Mouse (Mus musculus): ENCODE results near the gene Crygf.
"Not testable (repeated sequence)": the region's sequence is repeated elsewhere in the genome, so short reads cannot be mapped to it uniquely, and the experiment has no call there.

Crygf gene

DNA sequence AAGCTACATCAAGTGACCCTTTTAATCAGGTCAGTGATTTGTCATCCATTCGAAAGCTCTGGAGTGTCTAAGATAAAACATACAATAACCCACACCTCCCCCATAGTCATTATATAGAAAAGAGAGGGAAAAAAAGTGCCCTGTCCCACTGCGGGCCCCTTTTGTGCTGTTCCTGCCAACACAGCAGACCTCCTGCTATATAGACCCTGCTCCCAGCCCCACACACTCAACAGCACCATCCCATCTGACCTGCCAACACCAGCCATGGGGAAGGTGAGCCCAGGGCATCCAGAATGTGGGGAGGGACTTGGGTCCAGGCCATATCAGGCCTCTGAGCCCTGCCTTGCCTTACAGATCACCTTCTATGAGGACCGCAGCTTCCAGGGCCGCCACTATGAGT lies at the start of gene Crygf:
TSS of gene Crygf (plus strand) at position 227 of the 400 bp plus-strand sequence.
- no peak for DNase-seq (ENCODE audit: low spot score in 2 of 2)

- no peak for DNase-seq (ENCODE audit: low spot score in 2 of 2)
Observed at GRCm38 (mm10) chr1:65925361-65926210, 734 bp upstream of the Crygf start.

DNA sequence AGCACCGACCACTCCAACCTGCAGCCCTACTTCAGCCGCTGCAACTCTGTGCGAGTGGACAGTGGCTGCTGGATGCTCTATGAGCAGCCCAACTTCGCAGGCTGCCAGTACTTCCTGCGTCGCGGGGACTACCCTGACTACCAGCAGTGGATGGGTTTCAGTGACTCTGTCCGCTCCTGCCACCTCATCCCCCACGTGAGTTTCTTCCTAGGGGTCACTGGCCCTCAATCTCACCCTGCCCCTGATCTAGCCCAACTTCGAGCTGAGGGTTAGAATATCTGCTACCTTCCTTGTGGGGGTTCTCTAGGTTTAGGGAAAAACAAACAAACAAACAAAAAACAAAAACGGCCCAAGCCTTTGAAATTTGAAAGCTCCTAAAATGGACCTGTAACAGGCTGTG lies 376 bp downstream of the Crygf start:
- not testable (repeated sequence) for DNase-seq (ENCODE audit: low spot score in 2 of 2)

DNA sequence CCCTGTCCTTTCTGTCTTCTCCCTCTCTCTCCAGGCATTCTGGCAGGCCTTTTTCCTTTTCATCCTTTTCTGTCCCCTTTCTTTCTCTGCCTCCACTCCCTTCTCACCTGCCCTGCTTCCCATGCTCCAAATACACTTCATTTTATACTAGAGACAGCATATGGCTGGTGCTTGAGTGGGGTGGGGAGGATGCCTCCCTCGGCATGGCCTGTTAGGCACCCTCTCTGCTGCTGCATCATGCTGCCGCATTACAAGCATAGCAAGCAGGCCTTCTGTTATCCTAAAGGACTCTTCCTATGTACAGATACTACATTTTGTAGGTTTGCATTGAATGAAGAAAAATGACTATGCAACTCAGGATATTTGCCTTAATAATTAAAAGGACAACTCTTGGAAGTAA lies 3.7 kb downstream of the Crygf start:
- DNase-seq (ENCODE audit: low spot score in 2 of 2), result no peak

- DNase-seq (ENCODE audit: low spot score in 2 of 2), result no peak
Observed at GRCm38 (mm10) chr1:65932091-65932812, 5.9 kb downstream of the Crygf start.
